Mouse (Mus musculus) limb, embryonic 15.5 days (tissue): ENCODE measurements around the gene Nfasc. TPM values are rescaled to one million over a fixed set of nuclear protein-coding genes. Genes with fewer than 3 reads are reported as not detected.
A peak's percentile ranks its signal among the peaks of the same experiment; 100 is the strongest.

Experiments used
- ATAC-seq: fragments of 200-750 bp; cut with Nextera tagmentation; 2 replicates; pipeline ENCODE4 v1.8.0; 2017; ENCODE audit warnings: low read depth, moderate TSS enrichment; ENCODE audit not compliant: insufficient number of reproducible peaks, low FRiP score, low TSS enrichment
- H3K27ac ChIP-seq: fragments of 300-500 bp; sonication (generic); 2 replicates; pipeline ENCODE4 v1.5.1; 2015; ENCODE audit warnings: moderate library complexity, mild to moderate bottlenecking, inconsistent platforms
- H3K27me3 ChIP-seq: fragments of 300-500 bp; sonication (generic); 2 replicates; pipeline ENCODE4 v1.6.1; 2015; ENCODE audit warnings: inconsistent platforms
- H3K36me3 ChIP-seq: fragments of 300-500 bp; sonication (generic); 2 replicates; pipeline ENCODE4 v1.6.1; 2015; ENCODE audit warnings: inconsistent platforms
- H3K4me1 ChIP-seq: fragments of 300-500 bp; sonication (generic); 2 replicates; pipeline ENCODE4 v1.6.1; 2015; ENCODE audit warnings: inconsistent platforms
- H3K4me2 ChIP-seq: fragments of 300-500 bp; sonication (generic); 2 replicates; pipeline ENCODE4 v1.6.1; 2015; ENCODE audit warnings: mild to moderate bottlenecking, inconsistent platforms
- H3K4me3 ChIP-seq: fragments of 300-500 bp; sonication (generic); 2 replicates; pipeline ENCODE4 v1.5.1; 2015; ENCODE audit warnings: mild to moderate bottlenecking, inconsistent platforms
- H3K9ac ChIP-seq: fragments of 300-500 bp; sonication (generic); 2 replicates; pipeline ENCODE4 v1.6.1; 2015; ENCODE audit warnings: inconsistent platforms
- H3K9me3 ChIP-seq: fragments of 300-500 bp; sonication (generic); 2 replicates; pipeline ENCODE4 v1.6.1; 2016; ENCODE audit warnings: inconsistent platforms
- WGBS: fragments of 180-500 bp; shearing (Covaris S2); methylation state at CpG from one replicate; pipeline ENCODE4 v1.1.7; 2015; 5-methylcytosine and 5-hydroxymethylcytosine counted together
- polyA plus RNA-seq: library from polyadenylated mRNA; unstranded; fragments of >200 nt; fragmentation: Nextera tagmentation; extraction: Ambion mirVana; gene quantifications from 2 replicates; pipeline ENCODE4 v1.2.1, GENCODE M21; 2015

Gene Nfasc
- polyA plus RNA-seq, 1 experiment from 2014 or later = 0.68 TPM

DNA sequence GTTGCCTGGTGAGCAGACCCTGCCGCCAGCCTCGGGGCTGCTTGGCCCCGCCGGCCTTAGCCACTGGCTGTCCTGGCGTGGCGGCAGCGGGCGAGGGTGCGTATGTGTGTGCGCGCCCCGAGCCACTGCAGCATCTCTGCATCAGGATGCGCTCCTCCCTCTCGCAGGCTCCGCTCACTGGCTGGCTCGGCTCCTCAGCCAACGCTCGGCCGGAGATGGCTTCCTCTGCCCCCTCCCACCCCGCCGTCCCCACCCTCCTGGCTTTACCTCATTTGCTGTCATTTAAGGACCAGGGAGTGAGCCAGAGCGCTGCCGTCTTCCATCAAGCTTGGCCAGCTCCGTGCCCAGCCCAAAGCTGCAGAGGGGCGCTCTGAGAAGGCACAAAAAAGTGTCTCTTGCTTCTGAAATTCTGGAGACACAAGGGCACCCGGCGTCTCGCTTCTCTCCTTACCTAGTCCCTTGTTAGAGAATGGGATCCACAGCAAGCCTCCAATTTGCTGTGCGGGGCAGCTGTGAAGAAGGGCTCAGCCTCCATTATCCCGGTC lies 198.8 kb downstream of the Nfasc start, which contains the start of gene Cntn2:
Gene Cntn2 (minus strand): TSS at position 495 of the 545 bp plus-strand sequence.
- no peak within 1 kb of the TSS for H3K9ac ChIP-seq
- WGBS = under 1% methylated on average over 28 of the region's 30 CpGs
- ATAC-seq = no peak

DNA sequence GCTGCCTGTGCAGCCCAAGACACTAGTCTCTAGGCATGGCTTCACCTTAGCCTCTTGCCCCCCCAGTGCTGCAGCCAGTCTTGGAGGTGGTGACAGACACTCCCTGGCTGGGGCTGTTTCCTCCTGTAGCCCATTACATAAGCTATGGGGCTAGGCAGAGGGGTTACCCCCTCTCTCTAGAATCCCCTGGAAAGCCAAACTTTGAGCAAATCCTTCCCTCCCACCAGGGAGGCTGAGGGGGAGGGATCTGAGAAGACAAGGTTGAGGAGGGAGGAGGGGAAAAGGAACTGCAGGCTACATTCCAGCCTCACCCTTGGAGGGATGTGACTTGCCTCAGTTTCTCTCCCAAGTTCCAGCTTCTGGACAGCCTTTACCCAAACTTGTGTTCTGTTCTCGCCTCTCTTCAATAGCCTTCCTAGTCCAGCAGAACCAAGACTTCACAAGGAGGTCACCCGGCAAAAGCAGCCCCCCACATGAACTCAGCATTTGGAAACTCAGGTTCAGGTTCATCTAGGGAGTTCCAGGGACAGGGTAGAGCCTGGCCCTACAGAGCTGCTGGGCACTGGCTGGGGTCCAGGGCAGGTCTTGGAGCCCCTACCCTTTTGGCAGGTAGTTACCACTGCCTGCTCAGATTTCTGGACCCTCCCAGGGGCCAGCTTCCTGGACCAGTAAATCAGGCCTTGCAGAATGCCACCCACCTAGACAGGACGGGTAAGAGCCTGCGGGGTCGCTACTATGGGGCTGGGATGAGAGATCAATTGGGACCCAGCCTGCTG lies 199.6 kb downstream of the Nfasc start:
- WGBS = 9% methylated on average over 5 of the region's 5 CpGs
- no peak for ATAC-seq

More for the DNA sequence above, 198.8 kb downstream of the Nfasc start, which contains the start of gene Cntn2:
- Histone ChIP-seq H3K27me3 (peaks cover 69% of the 10 kb centered on the region), H3K4me3 (peak within 1 kb of the TSS; percentile 26), H3K27ac (no peak within 1 kb of the TSS), H3K36me3 (no peaks in the 10 kb centered on the region), H3K4me2 (peak within 1 kb of the TSS; percentile 44), H3K4me1 (peaks cover 20% of the 10 kb centered on the region), H3K9me3 (no peaks in the 10 kb centered on the region)

DNA sequence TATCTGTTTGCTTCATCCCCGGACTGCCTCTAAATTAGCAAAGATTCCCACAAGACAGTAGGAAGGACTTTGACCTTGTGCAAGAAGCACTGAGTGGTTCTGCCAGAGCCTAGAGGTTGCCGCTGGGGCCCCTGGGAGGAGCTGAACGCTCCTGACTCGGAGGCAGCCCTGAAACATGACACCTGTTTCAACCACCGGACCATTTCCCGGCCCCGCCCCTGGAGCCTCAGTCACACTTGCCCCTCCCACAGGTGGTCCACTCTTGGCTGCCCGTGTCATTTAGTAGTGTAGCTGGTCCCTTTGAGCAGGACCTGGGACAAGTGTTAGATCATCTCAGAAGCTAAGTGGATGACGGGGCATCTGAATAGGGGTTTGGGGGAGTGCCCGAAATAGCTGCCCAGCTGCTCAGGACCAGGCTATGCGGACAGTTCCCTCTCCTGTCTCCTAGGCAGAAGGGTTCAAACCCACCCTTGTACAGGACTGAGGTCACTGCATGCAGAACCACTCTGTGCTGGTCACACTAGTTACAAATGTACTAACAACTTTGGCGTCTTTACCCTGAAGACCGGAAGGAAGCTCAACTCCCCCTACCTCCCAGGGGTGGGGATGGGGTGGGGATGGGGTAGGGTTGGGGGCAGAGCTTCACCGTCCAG lies 200.3 kb downstream of the Nfasc start:
- ATAC-seq = no peak
- 4% methylated on average over 14 of the region's 14 CpGs for WGBS
- Histone ChIP-seq H3K4me2 (no peak overlapping the region), H3K9me3 (no peaks in the 10 kb centered on the region), H3K36me3 (no peaks in the 10 kb centered on the region), H3K4me1 (peaks cover 20% of the 10 kb centered on the region), H3K9ac (no peak overlapping the region), H3K4me3 (no peak overlapping the region), H3K27me3 (peaks cover 71% of the 10 kb centered on the region), H3K27ac (no peak overlapping the region)

More for the DNA sequence above, 199.6 kb downstream of the Nfasc start:
- peaks cover 71% of the 10 kb centered on the region for H3K27me3 ChIP-seq
- peak overlapping the region; percentile 44; the same call in 1 of the 2 replicates for H3K4me2 ChIP-seq
- H3K9me3 ChIP-seq = no peaks in the 10 kb centered on the region
- no peaks in the 10 kb centered on the region for H3K36me3 ChIP-seq
- no peak overlapping the region for H3K4me3 ChIP-seq
- H3K9ac ChIP-seq = no peak overlapping the region
- peaks cover 20% of the 10 kb centered on the region for H3K4me1 ChIP-seq
- H3K27ac ChIP-seq = no peak overlapping the region

DNA sequence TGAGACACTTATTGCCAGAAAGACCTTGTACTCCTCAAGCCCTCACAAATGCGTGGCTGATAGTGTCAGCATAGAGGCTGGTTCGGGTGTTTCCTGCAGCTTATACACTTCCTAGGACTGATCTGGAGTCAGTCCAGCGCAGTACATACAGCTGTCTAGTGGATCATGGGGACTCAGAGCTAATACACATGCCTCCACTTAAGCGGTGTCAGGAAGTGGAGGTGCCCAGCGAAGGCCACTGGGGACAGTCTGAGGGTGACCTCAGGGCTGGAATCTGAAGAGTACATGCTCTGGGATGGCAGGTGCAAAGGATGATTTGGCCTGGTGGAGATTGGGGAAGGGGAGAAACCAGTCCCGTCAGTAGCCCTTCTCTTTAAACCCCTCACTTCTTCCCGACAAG lies 200.9 kb downstream of the Nfasc start:
- no peaks in the 10 kb centered on the region for H3K36me3 ChIP-seq
- no peak overlapping the region for H3K4me3 ChIP-seq
- H3K9ac ChIP-seq = no peak overlapping the region
- H3K9me3 ChIP-seq = no peaks in the 10 kb centered on the region
- no peak overlapping the region for H3K4me2 ChIP-seq
- 56% methylated on average over 7 of the region's 7 CpGs for WGBS
- peaks cover 65% of the 10 kb centered on the region for H3K27me3 ChIP-seq
- no peak overlapping the region for H3K27ac ChIP-seq
- peaks cover 20% of the 10 kb centered on the region for H3K4me1 ChIP-seq
- ATAC-seq = no peak

DNA sequence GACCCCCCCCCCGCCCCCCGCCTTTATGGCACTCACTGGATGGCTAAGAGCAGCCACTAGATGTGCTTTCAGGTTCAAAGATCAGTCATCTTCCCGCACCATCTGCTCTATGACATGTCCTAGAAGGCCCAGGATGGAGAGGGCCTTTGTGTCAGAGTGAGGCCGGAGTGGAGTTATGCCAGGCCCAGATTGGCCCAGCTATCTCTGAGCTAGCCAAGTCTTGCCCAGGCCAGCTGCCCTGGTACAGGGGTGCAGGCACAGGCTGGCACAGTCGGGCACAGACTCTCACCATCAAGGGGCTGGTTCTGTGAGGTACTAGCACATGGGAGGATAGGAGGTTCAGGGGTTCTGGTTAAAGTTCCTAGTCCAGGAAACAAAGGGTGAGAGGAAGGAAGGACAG lies 203.9 kb downstream of the Nfasc start:
- no peak overlapping the region for H3K4me2 ChIP-seq
- no peak overlapping the region for H3K27ac ChIP-seq
- H3K27me3 ChIP-seq = peaks cover 46% of the 10 kb centered on the region
- no peaks in the 10 kb centered on the region for H3K36me3 ChIP-seq
- ATAC-seq = no peak
- no peaks in the 10 kb centered on the region for H3K9me3 ChIP-seq
- no peak overlapping the region for H3K4me3 ChIP-seq
- WGBS = 75% methylated on average over 5 of the region's 5 CpGs
- H3K9ac ChIP-seq = no peak overlapping the region
- H3K4me1 ChIP-seq = peaks cover 20% of the 10 kb centered on the region

DNA sequence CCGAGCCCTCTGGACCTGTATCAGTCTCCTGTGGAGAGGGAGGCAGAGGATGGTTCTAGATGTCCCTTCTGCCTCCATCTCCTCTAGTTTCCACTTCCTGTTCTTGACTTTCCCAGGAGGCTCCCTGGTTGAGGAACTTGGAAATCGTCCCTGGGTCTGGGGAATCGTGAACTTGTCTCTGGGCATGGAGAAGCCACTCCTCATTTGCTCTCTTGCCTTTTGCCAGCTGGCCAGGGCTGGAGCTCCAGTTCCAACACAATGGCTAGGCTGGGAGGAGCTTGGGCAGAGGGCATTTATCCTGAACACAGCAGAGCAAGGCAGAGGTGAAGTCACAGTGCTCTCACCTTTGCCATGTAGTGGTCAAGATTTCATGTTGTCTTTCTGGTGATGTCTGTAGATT lies 205.2 kb downstream of the Nfasc start:
- H3K27ac ChIP-seq = no peak overlapping the region
- H3K27me3 ChIP-seq = peaks cover 33% of the 10 kb centered on the region
- peaks cover 9% of the 10 kb centered on the region for H3K4me1 ChIP-seq
- H3K9ac ChIP-seq = no peak overlapping the region
- no peak for ATAC-seq
- 81% methylated on average over 3 of the region's 3 CpGs for WGBS
- no peak overlapping the region for H3K4me3 ChIP-seq
- H3K4me2 ChIP-seq = no peak overlapping the region
- H3K9me3 ChIP-seq = no peaks in the 10 kb centered on the region
- no peaks in the 10 kb centered on the region for H3K36me3 ChIP-seq

DNA sequence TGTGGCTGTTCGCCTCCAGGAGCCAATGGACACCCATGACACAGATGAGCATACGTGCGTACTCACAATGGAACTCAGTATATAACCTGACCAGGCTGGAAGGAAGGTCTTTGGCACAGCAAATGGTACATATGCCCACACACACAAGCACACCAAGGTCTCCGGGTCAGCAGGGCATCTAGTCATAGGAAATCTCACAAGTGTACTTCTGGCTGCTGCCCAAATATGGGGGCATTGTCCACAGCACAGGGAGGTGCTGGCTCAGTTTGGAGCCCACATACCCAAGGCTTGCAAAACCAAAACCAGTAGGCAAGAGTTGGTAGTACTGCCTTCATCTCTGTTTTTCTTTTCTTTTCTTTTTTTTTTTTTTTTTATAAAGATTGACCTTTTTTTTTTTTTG lies 206.1 kb downstream of the Nfasc start:
- 87% methylated on average over 4 of the region's 4 CpGs for WGBS

DNA sequence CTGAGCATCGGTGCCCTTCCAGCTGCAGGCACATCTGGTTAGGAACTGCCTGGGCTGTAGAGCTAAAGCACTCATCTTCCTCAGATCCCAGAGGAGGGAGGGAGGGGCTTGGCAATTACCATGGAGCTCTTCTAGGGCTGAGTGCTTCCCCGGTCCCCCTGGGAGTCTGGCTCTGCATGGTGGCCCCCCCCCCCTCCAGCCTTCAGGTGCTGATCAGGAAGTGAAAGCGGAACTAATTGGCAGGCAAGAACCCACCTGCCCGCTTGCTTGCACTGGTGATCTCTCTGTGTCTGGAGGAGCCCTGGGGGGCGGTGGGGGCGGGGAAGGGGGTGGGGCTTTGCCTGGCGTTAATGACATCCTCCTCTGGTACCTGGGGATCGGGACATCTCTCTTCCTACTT lies 207.8 kb downstream of the Nfasc start:
- no peak overlapping the region for H3K27ac ChIP-seq
- H3K4me1 ChIP-seq = peaks cover 12% of the 10 kb centered on the region
- H3K36me3 ChIP-seq = no peaks in the 10 kb centered on the region
- 4% methylated on average over 8 of the region's 8 CpGs for WGBS
- ATAC-seq = no peak
- no peak overlapping the region for H3K4me2 ChIP-seq
- H3K9ac ChIP-seq = no peak overlapping the region
- H3K9me3 ChIP-seq = no peaks in the 10 kb centered on the region
- H3K27me3 ChIP-seq = peaks cover 10% of the 10 kb centered on the region; the same call in 1 of the 2 replicates
- no peak overlapping the region for H3K4me3 ChIP-seq

More for the DNA sequence above, 206.1 kb downstream of the Nfasc start:
- Histone ChIP-seq H3K4me1 (peaks cover 10% of the 10 kb centered on the region), H3K9me3 (no peaks in the 10 kb centered on the region), H3K27me3 (peaks cover 24% of the 10 kb centered on the region), H3K4me3 (no peak overlapping the region), H3K9ac (no peak overlapping the region), H3K36me3 (no peaks in the 10 kb centered on the region), H3K27ac (no peak overlapping the region), H3K4me2 (no peak overlapping the region)
- ATAC-seq = no peak

DNA sequence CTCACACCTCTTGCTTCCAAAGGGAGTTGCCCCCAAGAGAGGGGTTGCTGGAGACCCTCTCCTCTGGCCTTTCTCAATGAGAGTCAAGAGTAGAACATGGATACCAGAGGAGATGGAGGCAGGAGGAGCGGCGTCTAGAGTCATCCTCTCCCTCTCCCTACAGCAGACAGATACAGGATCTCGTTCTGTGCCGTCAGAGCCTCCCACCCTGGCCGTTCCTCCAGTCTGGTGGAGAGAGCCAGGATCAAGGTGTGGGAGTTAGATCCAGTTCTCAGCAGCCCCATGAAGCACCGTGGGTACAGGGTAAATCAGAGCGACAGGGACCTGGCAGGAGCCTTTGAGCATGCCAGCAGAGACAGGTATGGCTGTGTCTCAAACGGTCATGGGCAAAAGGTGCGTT lies 209.1 kb downstream of the Nfasc start:
- H3K9me3 ChIP-seq = no peaks in the 10 kb centered on the region
- no peak overlapping the region for H3K9ac ChIP-seq
- peaks cover 12% of the 10 kb centered on the region for H3K4me1 ChIP-seq
- H3K4me2 ChIP-seq = no peak overlapping the region
- 56% methylated on average over 9 of the region's 9 CpGs for WGBS
- H3K27me3 ChIP-seq = 0 out of 2 replicates have a peak, but pooled peaks cover 6% of the 10 kb centered on the region
- no peaks in the 10 kb centered on the region for H3K36me3 ChIP-seq
- no peak overlapping the region for H3K4me3 ChIP-seq
- H3K27ac ChIP-seq = no peak overlapping the region
- ATAC-seq = no peak

DNA sequence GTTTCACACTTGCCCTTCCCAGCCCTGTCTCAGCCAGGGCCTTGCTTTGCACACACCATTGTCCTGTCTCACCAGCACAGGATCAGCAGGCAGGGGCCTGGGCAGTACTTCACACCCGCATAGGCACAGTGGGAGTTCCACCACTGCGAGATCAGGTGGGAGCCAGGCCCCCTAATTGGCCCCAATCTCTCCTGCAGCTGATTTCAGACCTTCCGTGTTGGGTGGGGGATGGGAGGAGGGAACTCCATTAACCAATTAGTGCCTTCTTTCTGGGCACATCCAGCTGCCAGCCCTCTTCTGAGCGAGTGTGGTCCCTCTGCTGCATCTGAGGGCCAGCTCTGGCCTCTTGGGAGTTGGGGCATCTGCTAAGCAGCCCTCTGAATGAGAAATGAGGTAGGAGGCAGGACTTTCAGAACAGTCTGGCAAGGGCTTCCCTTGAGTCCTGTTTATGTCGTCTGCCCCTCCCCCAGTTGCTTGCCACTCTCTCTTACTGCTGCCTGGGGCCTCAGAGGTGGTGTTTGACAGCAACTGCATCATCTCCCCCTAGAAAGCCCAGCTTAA lies 210.9 kb downstream of the Nfasc start:
- Histone ChIP-seq H3K36me3 (no peaks in the 10 kb centered on the region), H3K4me1 (peaks cover 18% of the 10 kb centered on the region), H3K4me2 (no peak overlapping the region), H3K27ac (no peak overlapping the region), H3K4me3 (no peak overlapping the region), H3K9ac (no peak overlapping the region), H3K9me3 (no peaks in the 10 kb centered on the region), H3K27me3 (0 out of 2 replicates have a peak, but pooled peaks cover 6% of the 10 kb centered on the region)
- no peak for ATAC-seq
- 7% methylated on average over 5 of the region's 5 CpGs for WGBS

DNA sequence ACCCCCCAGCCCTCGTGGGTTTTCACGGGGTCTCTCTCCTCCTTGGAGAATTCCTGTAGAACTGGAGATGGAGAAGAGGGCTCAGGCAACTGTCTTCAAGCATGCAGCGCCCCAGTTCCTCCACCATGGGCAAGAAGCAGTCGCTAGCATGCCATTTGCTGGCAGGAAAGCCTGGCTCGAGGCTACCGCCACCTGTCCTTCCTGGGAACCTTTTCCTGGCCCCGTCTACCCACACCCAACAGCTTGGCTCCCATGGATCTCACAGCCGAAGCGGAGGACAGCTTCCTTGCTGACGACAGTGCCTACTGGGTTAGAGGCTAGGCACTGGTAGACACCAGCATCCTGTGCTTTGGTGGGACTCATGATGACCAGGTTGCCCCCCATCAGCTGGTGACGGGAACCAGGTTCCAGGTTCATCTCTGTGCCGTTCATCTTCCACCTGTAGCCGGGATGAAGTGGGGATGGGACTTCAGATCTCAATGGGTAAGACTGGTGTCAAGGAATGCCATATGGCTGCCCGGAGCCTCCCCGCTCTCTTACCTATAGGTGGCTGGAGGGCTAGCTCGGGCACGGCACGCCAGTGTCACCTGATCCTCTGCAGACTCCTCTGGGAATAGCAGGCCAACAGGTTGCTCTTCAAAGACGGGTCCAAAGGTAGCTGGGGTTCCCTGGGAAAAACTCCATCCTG lies 212.8 kb downstream of the Nfasc start:
- Histone ChIP-seq H3K4me2 (no peak overlapping the region), H3K4me3 (no peak overlapping the region), H3K27me3 (no peaks in the 10 kb centered on the region), H3K9ac (no peak overlapping the region), H3K4me1 (peaks cover 18% of the 10 kb centered on the region), H3K9me3 (no peaks in the 10 kb centered on the region), H3K36me3 (no peaks in the 10 kb centered on the region), H3K27ac (no peak overlapping the region)
- no peak for ATAC-seq
- WGBS = 82% methylated on average over 19 of the region's 19 CpGs
